Mouse (Mus musculus) left cerebral cortex, adult 18-20 months (tissue): ENCODE measurements at regions not wholly inside any gene's neighbourhood (a gene's known extent, or its start where the extent isn't known, plus 50 kb on each side); places are given as distances from the start of the nearest gene placed in this dataset.

Experiments used
- DNase-seq, 2 experiments: peaks; one replicate each; pipeline ENCODE4 v3.0.0; 2021 to 2022; ENCODE audit warnings: low spot score in 2 of 2, mixed read lengths in 1 of 2

DNA sequence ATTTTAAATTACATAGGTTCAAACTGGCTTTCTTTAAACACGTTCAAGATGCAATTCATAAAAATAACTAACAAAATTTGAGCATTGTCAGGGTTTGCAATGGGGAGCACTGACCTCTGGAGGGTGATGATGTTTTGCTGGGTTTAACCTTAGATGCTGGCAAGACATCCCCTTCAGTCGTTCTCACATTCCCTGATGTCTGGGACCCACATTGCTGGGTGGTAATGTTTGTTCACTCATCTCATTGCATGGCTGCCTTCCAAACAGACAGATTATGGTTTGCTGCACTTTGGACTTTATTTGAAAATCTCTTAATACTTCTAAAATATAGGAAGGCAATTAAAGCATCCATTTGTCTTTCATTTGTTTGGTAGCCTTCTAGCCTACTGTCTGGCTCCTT, 206.9 kb downstream of the Tle4 start:
- DNase-seq = no peak
